Mouse (Mus musculus): ENCODE measurements at regions not wholly inside any gene's neighbourhood (a gene's known extent, or its start where the extent isn't known, plus 50 kb on each side); places are given as distances from the start of the nearest gene placed in this dataset.

DNA sequence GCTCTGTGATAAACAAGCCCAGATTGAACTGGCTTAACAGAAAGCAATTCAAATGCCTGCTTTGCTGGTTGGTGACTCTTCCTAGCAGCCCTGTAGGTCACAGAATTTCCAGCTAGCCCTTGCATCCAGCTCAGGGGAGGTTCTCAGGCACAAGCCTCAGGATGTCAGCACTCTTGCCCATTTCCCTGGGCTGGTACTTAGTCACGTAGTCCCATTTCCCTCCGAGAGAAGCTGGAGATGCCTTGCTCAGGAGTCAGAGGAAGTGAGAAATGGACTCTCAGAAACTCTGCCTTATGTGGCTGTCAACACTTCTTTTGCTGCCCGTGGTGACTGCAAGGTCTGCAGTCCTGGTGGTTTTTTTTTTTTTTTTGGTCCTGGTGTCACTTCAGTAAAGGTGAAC, 170.8 kb downstream of the Cyp26b1 start:
- TF ChIP-seq CTCF (IDR thresholded peaks at IDR 0.05; ENCODE audit: low read depth) = no peak
- no peak for TF ChIP-seq EP300 (IDR thresholded peaks at IDR 0.05; ENCODE audit: low read depth)
